Mouse (Mus musculus): ENCODE measurements around the gene Prkaa2. TPM values are rescaled to one million over a fixed set of nuclear protein-coding genes. Genes with fewer than 3 reads are reported as not detected.

Prkaa2 gene
- total and polyA plus RNA-seq, 3 experiments, result 21.6 to 84.3 (median 76.5) TPM

DNA sequence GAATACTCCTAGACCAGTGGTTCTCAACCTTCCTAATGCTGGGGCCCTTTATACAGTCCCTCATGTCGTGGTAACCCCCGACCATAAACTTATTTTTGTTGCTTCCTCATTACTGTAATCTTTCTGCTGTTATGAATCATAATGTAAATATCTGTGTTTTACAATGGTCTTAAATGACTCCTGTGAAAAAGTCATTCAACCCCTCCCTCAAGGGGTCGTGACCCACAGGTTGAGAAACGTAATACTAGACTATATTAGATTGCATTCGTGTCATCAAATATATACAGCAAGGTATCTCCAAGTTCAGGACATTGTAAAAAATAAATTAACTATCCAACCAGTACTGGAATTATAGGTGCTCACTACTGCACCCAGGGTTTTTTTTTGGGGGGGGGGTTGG, 3.4 kb upstream of the Prkaa2 start:
- H3K36me3 ChIP-seq (ENCODE audit: control insufficient read depth, insufficient read depth, low read length), result no peaks in the 10 kb centered on the region
- no peak for DNase-seq
- intact Hi-C loops (cut with DNase I), result no loop called here
- H3K9ac ChIP-seq (ENCODE audit: low read depth, low read length), result no peak overlapping the region
- 79% methylated on average over 5 of the region's 5 CpGs for WGBS
- TF ChIP-seq POLR2A (IDR thresholded peaks at IDR 0.05; ENCODE audit: insufficient read depth, low read depth, low read length) (no peak), CTCF (IDR thresholded peaks at IDR 0.05) (no peak), EP300 (IDR thresholded peaks at IDR 0.05; ENCODE audit: insufficient read depth, low read depth, low read length) (no peak)
- H3K4me1 ChIP-seq (ENCODE audit: control insufficient read depth, insufficient read depth, low read length), result no peaks in the 10 kb centered on the region; the same call in 1 of the 2 replicates
- H3K79me2 ChIP-seq (replicated peaks; ENCODE audit: control insufficient read depth, insufficient read depth, low read length), result no peaks in the 10 kb centered on the region
- no peak overlapping the region for H3K4me3 ChIP-seq
- H3K27ac ChIP-seq, result no peak overlapping the region
- H3K27me3 ChIP-seq (ENCODE audit: control insufficient read depth, insufficient read depth, low read length), result no peaks in the 10 kb centered on the region

GRCm38 (mm10) chr4:105111770-105112169, 2.1 kb upstream of the Prkaa2 start:
- no peak overlapping the region for H3K9ac ChIP-seq (ENCODE audit: low read depth, low read length)
- H3K4me1 ChIP-seq (ENCODE audit: control insufficient read depth, insufficient read depth, low read length), result peaks cover 2% of the 10 kb centered on the region; the same call in 1 of the 2 replicates
- 81% methylated on average over 11 of the region's 11 CpGs for WGBS
- H3K79me2 ChIP-seq (replicated peaks; ENCODE audit: control insufficient read depth, insufficient read depth, low read length), result no peaks in the 10 kb centered on the region
- no peaks in the 10 kb centered on the region for H3K36me3 ChIP-seq (ENCODE audit: control insufficient read depth, insufficient read depth, low read length)
- DNase-seq, result no peak
- H3K4me3 ChIP-seq, result no peak overlapping the region
- TF ChIP-seq EP300 (IDR thresholded peaks at IDR 0.05; ENCODE audit: insufficient read depth, low read depth, low read length), result no peak
- no peak for TF ChIP-seq CTCF (IDR thresholded peaks at IDR 0.05)
- TF ChIP-seq POLR2A (IDR thresholded peaks at IDR 0.05; ENCODE audit: insufficient read depth, low read depth, low read length), result no peak
- no peak overlapping the region for H3K27ac ChIP-seq
- intact Hi-C loops (cut with DNase I), result no loop called here
- H3K27me3 ChIP-seq (ENCODE audit: control insufficient read depth, insufficient read depth, low read length), result no peaks in the 10 kb centered on the region

DNA sequence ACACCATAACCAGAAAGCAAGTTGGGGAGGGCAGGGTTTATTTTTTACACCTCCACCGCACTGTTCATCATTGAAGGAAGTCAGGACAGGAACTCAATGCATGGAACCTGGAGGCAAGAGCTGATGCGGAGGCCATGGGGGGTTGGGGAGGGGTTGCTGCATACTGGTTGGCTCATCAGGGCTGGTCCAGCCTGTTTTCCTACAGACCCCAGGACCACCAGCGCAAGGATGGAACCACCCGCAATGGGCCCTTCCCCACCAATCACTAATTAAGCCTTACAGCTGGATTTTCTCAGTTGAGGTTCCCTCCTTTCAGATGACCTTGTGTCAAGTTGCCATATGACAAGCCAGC, 970 bp upstream of the Prkaa2 start:
- DNase-seq, result no peak
- H3K4me3 ChIP-seq, result no peak overlapping the region
- 74% methylated on average over 4 of the region's 4 CpGs for WGBS

DNA sequence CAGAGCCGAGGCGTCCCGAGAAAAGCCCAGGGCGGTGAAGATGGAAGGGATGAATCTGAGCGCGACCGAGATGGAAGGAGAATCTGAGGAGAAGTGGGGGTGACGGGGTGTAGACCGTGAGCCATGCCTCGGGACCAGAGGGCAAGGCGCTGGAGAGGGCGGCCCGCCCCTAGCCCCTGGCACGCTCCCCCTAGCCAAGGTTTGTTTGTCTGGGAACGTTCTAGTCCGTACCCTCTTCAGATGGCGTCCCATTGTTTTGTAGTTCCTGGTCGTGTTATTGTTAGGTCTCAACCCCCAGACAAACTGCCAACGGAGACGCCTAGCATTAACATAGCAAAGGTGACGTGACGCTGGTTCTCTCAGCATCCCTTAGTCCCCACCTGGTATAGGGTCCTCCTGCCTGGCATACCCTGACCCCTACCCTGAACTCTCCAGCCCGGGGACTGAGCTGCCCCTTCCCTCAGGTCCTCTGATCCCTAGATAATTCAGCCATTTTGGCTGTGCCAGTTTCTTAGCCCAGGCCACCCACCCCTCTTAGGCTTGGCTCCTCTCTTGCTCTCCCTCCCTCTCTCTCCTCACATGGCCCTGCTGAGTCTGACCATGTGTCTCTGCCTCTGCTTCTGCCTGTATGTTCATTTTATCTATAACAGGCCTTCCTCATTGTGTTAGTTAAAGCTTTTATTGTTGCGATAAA, 447 bp upstream of the Prkaa2 start:
- intact Hi-C loops (cut with DNase I), result loop anchor here (5.0 kb wide), 1 partner anchor 78 kb away; no protein-coding TSS in a partner anchor
- Histone ChIP-seq H3K27me3 (ENCODE audit: control insufficient read depth, insufficient read depth, low read length) (no peaks in the 10 kb centered on the region), H3K9ac (ENCODE audit: low read depth, low read length) (peak overlapping the region; percentile 96), H3K4me1 (ENCODE audit: control insufficient read depth, insufficient read depth, low read length) (peaks cover 2% of the 10 kb centered on the region; the same call in 1 of the 2 replicates), H3K27ac (peak overlapping the region; percentile 92), H3K4me3 (peak overlapping the region; percentile 88), H3K79me2 (replicated peaks; ENCODE audit: control insufficient read depth, insufficient read depth, low read length) (no peaks in the 10 kb centered on the region), H3K36me3 (ENCODE audit: control insufficient read depth, insufficient read depth, low read length) (no peaks in the 10 kb centered on the region)
- whole genome bisulfite sequencing, result 5% methylated on average over 22 of the region's 24 CpGs
- no peak for DNase-seq
- TF ChIP-seq EP300 (IDR thresholded peaks at IDR 0.05; ENCODE audit: insufficient read depth, low read depth, low read length) (no peak), CTCF (IDR thresholded peaks at IDR 0.05) (no peak), POLR2A (IDR thresholded peaks at IDR 0.05; ENCODE audit: insufficient read depth, low read depth, low read length) (0 out of 2 replicates have a peak, but pooled peaks have one; percentile 30)

More for the DNA sequence above, 970 bp upstream of the Prkaa2 start:
- Histone ChIP-seq H3K27ac (no peak overlapping the region; the same call in 1 of the 2 replicates), H3K9ac (ENCODE audit: low read depth, low read length) (no peak overlapping the region), H3K4me1 (ENCODE audit: control insufficient read depth, insufficient read depth, low read length) (peaks cover 2% of the 10 kb centered on the region; the same call in 1 of the 2 replicates), H3K36me3 (ENCODE audit: control insufficient read depth, insufficient read depth, low read length) (no peaks in the 10 kb centered on the region), H3K27me3 (ENCODE audit: control insufficient read depth, insufficient read depth, low read length) (no peaks in the 10 kb centered on the region), H3K79me2 (replicated peaks; ENCODE audit: control insufficient read depth, insufficient read depth, low read length) (no peaks in the 10 kb centered on the region)
- intact Hi-C loops (cut with DNase I), result no loop called here
- TF ChIP-seq EP300 (IDR thresholded peaks at IDR 0.05; ENCODE audit: insufficient read depth, low read depth, low read length) (no peak), CTCF (IDR thresholded peaks at IDR 0.05) (no peak), POLR2A (IDR thresholded peaks at IDR 0.05; ENCODE audit: insufficient read depth, low read depth, low read length) (no peak)

DNA sequence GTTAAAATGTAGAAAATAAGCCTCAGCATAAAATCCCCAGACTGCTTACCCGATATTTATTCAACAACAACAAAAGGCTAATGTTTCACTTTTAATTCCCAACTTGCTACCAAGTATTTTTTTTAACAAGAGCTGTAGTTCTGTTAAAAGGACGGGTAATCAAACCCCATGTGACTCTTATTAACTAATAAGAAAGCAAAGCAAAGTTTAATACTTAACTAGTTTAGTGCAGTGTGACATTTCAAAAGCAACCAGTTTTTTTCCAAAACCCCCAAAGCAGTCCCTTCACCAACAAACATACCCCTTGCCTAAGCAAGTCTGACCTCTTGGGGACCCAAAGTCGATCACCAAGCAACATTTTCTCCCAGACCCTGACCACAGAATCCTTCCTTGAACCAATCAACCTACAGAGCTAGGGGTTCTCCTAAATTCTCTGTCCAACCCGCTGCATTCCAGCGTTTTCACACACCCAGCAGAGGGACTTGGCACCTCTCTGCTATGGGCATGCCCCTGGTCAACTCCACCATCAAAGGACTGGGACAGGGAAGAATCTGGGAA, 970 bp downstream of the Prkaa2 start:
- H3K9ac ChIP-seq (ENCODE audit: low read depth, low read length), result peak overlapping the region; percentile 96
- peak overlapping the region; percentile 92 for H3K27ac ChIP-seq
- TF ChIP-seq POLR2A (IDR thresholded peaks at IDR 0.05; ENCODE audit: insufficient read depth, low read depth, low read length) (no peak), EP300 (IDR thresholded peaks at IDR 0.05; ENCODE audit: insufficient read depth, low read depth, low read length) (no peak), CTCF (IDR thresholded peaks at IDR 0.05) (no peak)
- H3K4me1 ChIP-seq (ENCODE audit: control insufficient read depth, insufficient read depth, low read length), result peaks cover 2% of the 10 kb centered on the region; the same call in 1 of the 2 replicates
- intact Hi-C loops (cut with DNase I), result loop anchor here (5.0 kb wide), 1 partner anchor 76 kb away; no protein-coding TSS in a partner anchor
- peak in 1 of 2 experiments; percentile 37 for DNase-seq
- H3K4me3 ChIP-seq, result peak overlapping the region; percentile 88
- H3K27me3 ChIP-seq (ENCODE audit: control insufficient read depth, insufficient read depth, low read length), result no peaks in the 10 kb centered on the region
- no peaks in the 10 kb centered on the region for H3K36me3 ChIP-seq (ENCODE audit: control insufficient read depth, insufficient read depth, low read length)
- no peaks in the 10 kb centered on the region for H3K79me2 ChIP-seq (replicated peaks; ENCODE audit: control insufficient read depth, insufficient read depth, low read length)
- WGBS, result 31% methylated on average over 5 of the region's 5 CpGs

All from heart, adult 2 months (tissue).